Comparison of ENCODE assay signal across 19 mouse cellular contexts in genomic region chr6:146820177-146820965, GRCm38 (mm10). TPM values are rescaled to one million over a fixed set of nuclear protein-coding genes. Genes with fewer than 3 reads are reported as not detected.
"Had no signal": no experiment of that assay in that cellular context is flagged by ENCODE, and none has a peak within 500 bp of the region (broad histone marks: within the 10 kb centered on the region; RNA-seq: fewer than 3 reads in every experiment).

No protein-coding gene starts in this region.

- ATAC-seq: liver, embryonic 12.5 days had no signal

- H3K36me3 ChIP-seq: kidney, embryonic 15.5 days; liver, embryonic 12.5 days; midbrain, embryonic 10.5 days; neural tube, embryonic 15.5 days had no signal

- H3K4me2 ChIP-seq: kidney, embryonic 15.5 days; limb, embryonic 15.5 days; liver, embryonic 12.5 days; lung, embryonic 14.5 days; neural tube, embryonic 15.5 days had no signal

- DNase-seq: kidney, adult 2 months; lung, embryonic 14.5 days; lung, postnatal 10 days; lung, postnatal 4 days; midbrain, embryonic 14.5 days had no signal

- H3K27me3 ChIP-seq: kidney, embryonic 15.5 days; limb, embryonic 15.5 days; liver, embryonic 12.5 days; neural tube, embryonic 15.5 days had no signal

- H3K4me1 ChIP-seq: kidney, embryonic 15.5 days; limb, embryonic 15.5 days; liver, embryonic 12.5 days; midbrain, embryonic 10.5 days; neural tube, embryonic 15.5 days had no signal

- H3K9ac ChIP-seq: kidney, embryonic 15.5 days; limb, embryonic 15.5 days; liver, embryonic 12.5 days; lung, embryonic 14.5 days; neural tube, embryonic 15.5 days had no signal

- H3K9me3 ChIP-seq: kidney, embryonic 15.5 days; limb, embryonic 15.5 days; liver, embryonic 12.5 days; midbrain, embryonic 10.5 days; neural tube, embryonic 15.5 days had no signal

- H3K4me3 ChIP-seq: kidney, embryonic 15.5 days; layer of hippocampus, adult 2 months; left cerebral cortex, adult 2 months; limb, embryonic 15.5 days; liver, embryonic 12.5 days; midbrain, embryonic 10.5 days; myocyte; neural tube, embryonic 15.5 days had no signal

- H3K27ac ChIP-seq: kidney, embryonic 15.5 days; layer of hippocampus, adult 2 months; left cerebral cortex, adult 2 months; limb, embryonic 15.5 days; liver, embryonic 12.5 days; midbrain, embryonic 10.5 days; neural tube, embryonic 15.5 days had no signal

RNA-seq across cellular contexts. Expression of gene Smco2, which starts 29.5 kb away (rescaled TPM):
- total RNA-seq: layer of hippocampus, adult 2 months; layer of hippocampus, postnatal 25 days; left cerebral cortex, adult 2 months; left cerebral cortex, postnatal 25 days; megakaryocyte, adult 5-6 weeks had no signal
- polyA plus RNA-seq: kidney, adult 2 months; kidney, embryonic 15.5 days; limb, embryonic 11.5 days; limb, embryonic 15.5 days; liver, embryonic 12.5 days; liver, embryonic 16.5 days; lung, embryonic 14.5 days; midbrain, embryonic 10.5 days; midbrain, embryonic 14.5 days; myocyte; neural tube, embryonic 11.5 days; neural tube, embryonic 15.5 days had no signal
